Mouse (Mus musculus) heart, embryonic 10.5 days (tissue): Measurements from ENCODE around the gene Ermn. TPM values are rescaled to one million over a fixed set of nuclear protein-coding genes. Genes with fewer than 3 reads are reported as not detected.

Source experiments
- DNase-seq: peaks from one replicate; pipeline ENCODE4 v3.0.0-alpha.2; 2017; ENCODE audit warnings: low spot score
- H3K27ac ChIP-seq: fragments of 300-500 bp; sonication (generic); 2 replicates; pipeline ENCODE4 v1.5.1; 2016; ENCODE audit warnings: mild to moderate bottlenecking
- H3K27me3 ChIP-seq: fragments of 300-500 bp; sonication (generic); 2 replicates; pipeline ENCODE4 v1.6.1; 2016; ENCODE audit warnings: mild to moderate bottlenecking; ENCODE audit not compliant: poor library complexity, insufficient read depth, severe bottlenecking
- H3K36me3 ChIP-seq: fragments of 300-500 bp; sonication (generic); 2 replicates; pipeline ENCODE4 v1.6.1; 2016; ENCODE audit warnings: mild to moderate bottlenecking, moderate library complexity
- H3K4me1 ChIP-seq: fragments of 300-500 bp; sonication (generic); 2 replicates; pipeline ENCODE4 v1.6.1; 2016; ENCODE audit warnings: mild to moderate bottlenecking
- H3K4me3 ChIP-seq: fragments of 300-500 bp; sonication (generic); 2 replicates; pipeline ENCODE4 v1.5.1; 2016; ENCODE audit warnings: mild to moderate bottlenecking, moderate library complexity
- H3K9me3 ChIP-seq: fragments of 300-500 bp; sonication (generic); 2 replicates; pipeline ENCODE4 v1.6.1; 2016; ENCODE audit warnings: mild to moderate bottlenecking, moderate library complexity
- WGBS: fragments of 180-500 bp; shearing (Covaris S2); methylation state at CpG from one replicate; pipeline ENCODE4 v1.1.7; 2016; 5-methylcytosine and 5-hydroxymethylcytosine counted together
- polyA plus RNA-seq: library from polyadenylated mRNA; unstranded; fragments of >200 nt; fragmentation: Nextera tagmentation; extraction: Ambion mirVana; gene quantifications from 2 replicates; pipeline ENCODE4 v1.2.1, GENCODE M21; 2016

Ermn gene
- polyA plus RNA-seq, 1 experiment from 2014 or later: not detected

DNA sequence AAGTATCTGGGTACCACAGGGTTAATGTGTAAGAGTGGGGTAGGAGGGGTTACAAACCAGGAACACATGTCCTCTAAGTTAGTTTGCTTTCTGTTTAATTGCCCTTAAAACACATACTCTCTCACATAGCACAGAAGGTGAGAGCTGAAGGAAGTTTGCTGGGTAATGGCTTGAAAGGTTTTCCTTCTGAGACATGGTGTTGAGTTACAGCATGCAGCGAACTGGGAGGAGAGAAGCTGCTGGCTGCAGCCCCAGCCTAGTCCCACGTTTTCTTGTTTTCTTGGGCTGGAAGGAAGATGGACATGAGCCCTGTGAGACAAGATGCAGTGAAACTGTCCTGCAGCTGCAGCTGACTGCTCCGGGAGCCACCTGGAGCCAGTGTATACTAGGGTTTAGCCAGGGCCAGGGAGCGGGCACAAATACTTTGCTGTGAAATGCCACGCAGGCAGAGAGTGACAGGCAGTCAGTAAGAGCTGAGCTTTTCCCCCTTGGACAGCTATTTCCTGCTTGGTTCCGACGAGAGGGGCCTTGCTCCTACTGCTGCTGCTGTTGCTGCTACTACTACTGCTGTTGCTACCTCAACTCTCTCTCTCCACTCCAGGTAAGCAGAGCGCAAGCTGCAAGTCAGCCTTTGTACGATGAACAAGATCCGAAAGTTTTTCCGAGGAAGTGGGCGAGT lies 54.8 kb downstream of the Ermn start, which contains the start of gene Galnt5:
TSS of gene Galnt5 (plus strand) at position 133 of the 679 bp plus-strand sequence.
- H3K4me3 ChIP-seq: peak within 1 kb of the TSS; percentile 44
- H3K4me1 ChIP-seq: peaks cover 11% of the 10 kb centered on the region
- no peaks in the 10 kb centered on the region for H3K36me3 ChIP-seq
- DNase-seq: no peak
- H3K27me3 ChIP-seq: no peaks in the 10 kb centered on the region
- peak within 1 kb of the TSS; percentile 42; the same call in 1 of the 2 replicates for H3K27ac ChIP-seq
- 46% methylated on average over 12 of the region's 12 CpGs for WGBS
- no peaks in the 10 kb centered on the region for H3K9me3 ChIP-seq

Other genes starting within 250 kb of the Ermn start
- gene Galnt5, start 55.0 kb downstream of the Ermn start, polyA plus RNA-seq: 0.05 and 0.15 TPM in 2 replicates
- gene Cytip, start 142.7 kb upstream of the Ermn start, polyA plus RNA-seq: 0.06 and 0.39 TPM in 2 replicates